Mouse (Mus musculus): ENCODE measurements at regions not wholly inside any gene's neighbourhood (a gene's known extent, or its start where the extent isn't known, plus 50 kb on each side); places are given as distances from the start of the nearest gene placed in this dataset.
"Not testable (repeated sequence)": the region's sequence is repeated elsewhere in the genome, so short reads cannot be mapped to it uniquely, and the experiment has no call there.

- DNase-seq: no peak
These were observed 131.1 kb upstream of the Nabp1 start for GRCm38 (mm10) chr1:51609295-51609694.

GRCm38 (mm10) chr1:51607437-51607855 lies 129.2 kb upstream of the Nabp1 start:
- DNase-seq: peak; percentile 47
- intact Hi-C loops (cut with DNase I): loop anchor here (10.0 kb wide), 1 partner anchor 273 kb away; no protein-coding TSS in a partner anchor

More at GRCm38 (mm10) chr1:51609295-51609694, 131.1 kb upstream of the Nabp1 start:
- intact Hi-C loops (cut with DNase I): loop anchor here (10.0 kb wide), 1 partner anchor 274 kb away; no protein-coding TSS in a partner anchor

GRCm38 (mm10) chr1:51602071-51602470 lies 123.8 kb upstream of the Nabp1 start:
- DNase-seq: no peak
- intact Hi-C loops (cut with DNase I): loop anchor here (10.0 kb wide), 1 partner anchor 267 kb away; no protein-coding TSS in a partner anchor

DNA sequence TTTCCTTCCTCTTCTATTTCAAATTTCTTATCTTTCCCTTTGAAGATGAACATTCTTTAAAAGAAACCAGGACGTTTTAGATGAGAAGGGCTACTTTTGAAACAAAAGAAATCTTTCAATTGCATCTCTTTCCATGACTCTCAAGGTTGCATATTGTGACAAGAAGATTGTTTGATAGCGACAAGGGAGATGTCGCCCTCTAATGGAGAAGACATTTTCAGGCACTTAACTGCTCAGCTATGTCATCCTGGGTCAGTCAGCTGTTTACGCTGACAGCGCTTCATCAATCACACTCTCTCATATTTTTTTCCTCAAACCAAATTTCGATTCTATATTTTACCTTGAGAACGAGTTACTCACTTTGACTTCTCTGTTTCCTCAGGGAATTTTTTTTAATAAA lies 122.2 kb upstream of the Nabp1 start:
- no peak for DNase-seq
- intact Hi-C loops (cut with DNase I): loop anchor here (10.0 kb wide), 1 partner anchor 266 kb away; no protein-coding TSS in a partner anchor

- intact Hi-C loops (cut with DNase I): loop anchor here (5.0 to 10.0 kb wide), 3 partner anchors 120 to 635 kb away; partner anchors contain the start of gene Nabp1
- DNase-seq: peak; percentile 81
These were observed 119.0 kb upstream of the Nabp1 start for GRCm38 (mm10) chr1:51596935-51597820.

DNA sequence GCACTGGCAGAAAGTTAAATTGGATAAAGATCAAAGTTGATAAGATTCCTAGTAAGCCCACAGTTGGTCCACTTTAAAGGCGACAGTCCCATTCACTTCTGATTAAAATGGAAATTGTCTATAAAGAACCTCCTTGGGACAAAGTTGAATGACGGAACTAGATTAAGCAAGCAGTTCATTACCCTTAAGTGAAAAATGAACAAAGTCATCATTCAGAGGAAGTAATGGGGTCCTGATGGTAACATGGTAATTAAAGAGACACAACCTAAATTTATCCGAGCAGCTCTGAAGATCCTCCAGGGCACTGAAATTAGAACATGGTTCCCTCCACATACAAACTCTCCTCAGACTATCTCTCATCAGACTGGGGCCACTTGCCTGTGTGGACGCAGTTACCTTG lies 116.4 kb upstream of the Nabp1 start:
- intact Hi-C loops (cut with DNase I): loop anchor here (5.0 to 10.0 kb wide), 3 partner anchors 117 to 632 kb away; partner anchors contain the start of gene Nabp1
- no peak for DNase-seq

- no peak for DNase-seq
These were observed 115.6 kb upstream of the Nabp1 start for GRCm38 (mm10) chr1:51593621-51594441.

DNA sequence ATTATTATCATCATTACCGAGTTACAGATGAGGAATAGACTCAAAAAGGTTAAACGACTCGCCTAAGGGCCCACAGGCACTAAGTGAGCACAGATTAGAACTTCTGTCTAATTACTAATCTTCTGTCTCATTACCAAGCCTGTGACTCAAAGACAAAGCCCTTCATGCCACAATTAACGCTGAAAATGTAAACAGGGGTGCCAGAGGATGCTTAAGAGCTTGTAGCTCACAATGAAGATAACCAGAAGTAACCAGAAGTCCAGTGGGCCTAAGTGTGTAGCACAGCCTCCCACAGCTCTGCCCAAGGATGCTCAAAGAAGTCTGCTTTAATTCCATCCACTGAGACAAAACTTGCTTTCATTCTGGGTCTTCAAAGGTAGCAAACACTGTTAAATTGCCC lies 113.7 kb upstream of the Nabp1 start:
- intact Hi-C loops (cut with DNase I): loop anchor here (10.0 kb wide), 1 partner anchor 237 kb away; no protein-coding TSS in a partner anchor
- DNase-seq: no peak

More at GRCm38 (mm10) chr1:51593621-51594441, 115.6 kb upstream of the Nabp1 start:
- intact Hi-C loops (cut with DNase I): loop anchor here (10.0 kb wide), 1 partner anchor 239 kb away; no protein-coding TSS in a partner anchor

- DNase-seq: no peak
- intact Hi-C loops (cut with DNase I): loop anchor here (10.0 kb wide), 1 partner anchor 236 kb away; no protein-coding TSS in a partner anchor
These were observed 112.6 kb upstream of the Nabp1 start for GRCm38 (mm10) chr1:51590606-51591400.

DNA sequence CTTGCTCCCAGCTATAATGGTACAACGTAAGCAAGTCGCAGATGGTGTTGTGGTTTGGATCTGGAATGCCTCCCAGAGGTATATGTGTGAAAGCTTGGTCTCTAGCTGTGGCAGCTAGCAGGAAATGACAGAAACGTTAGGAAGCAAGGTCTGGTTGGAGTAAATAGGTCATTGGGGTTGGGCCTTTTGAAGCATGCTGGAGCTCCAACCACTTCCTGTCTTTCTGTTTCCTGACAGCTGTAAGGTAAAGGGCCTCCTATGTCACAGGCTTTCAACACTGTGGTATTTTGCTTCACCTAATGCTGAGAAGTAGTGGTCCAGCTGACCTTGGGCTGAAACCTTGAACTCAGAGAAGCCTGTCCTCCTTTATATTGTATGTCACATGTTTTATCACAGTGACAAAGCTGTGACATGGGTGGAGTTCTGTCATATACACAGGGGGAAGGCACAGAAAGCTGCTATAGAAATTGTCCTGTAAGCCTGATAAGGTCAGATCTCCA lies 106.8 kb upstream of the Nabp1 start:
- DNase-seq: no peak
- intact Hi-C loops (cut with DNase I): no loop called here

DNA sequence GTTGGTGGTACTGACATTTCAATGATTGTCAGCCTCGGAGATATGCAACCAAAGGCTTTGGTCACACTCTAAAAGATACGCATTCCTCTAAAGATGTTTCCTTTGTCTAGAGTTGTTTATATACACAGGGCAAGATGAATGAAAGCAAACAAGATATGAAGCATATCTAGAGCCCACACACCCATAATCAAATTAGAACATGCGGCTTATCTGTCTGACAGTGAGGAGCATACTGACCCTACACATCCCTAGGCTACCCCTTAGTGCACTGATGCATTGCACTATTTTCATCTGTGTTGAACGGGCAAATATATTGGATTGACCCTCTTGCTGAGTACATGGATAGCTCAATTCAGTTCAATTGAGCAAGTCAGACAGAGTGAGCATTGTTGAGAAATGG lies 105.6 kb upstream of the Nabp1 start:
- intact Hi-C loops (cut with DNase I): no loop called here
- no peak for DNase-seq

DNA sequence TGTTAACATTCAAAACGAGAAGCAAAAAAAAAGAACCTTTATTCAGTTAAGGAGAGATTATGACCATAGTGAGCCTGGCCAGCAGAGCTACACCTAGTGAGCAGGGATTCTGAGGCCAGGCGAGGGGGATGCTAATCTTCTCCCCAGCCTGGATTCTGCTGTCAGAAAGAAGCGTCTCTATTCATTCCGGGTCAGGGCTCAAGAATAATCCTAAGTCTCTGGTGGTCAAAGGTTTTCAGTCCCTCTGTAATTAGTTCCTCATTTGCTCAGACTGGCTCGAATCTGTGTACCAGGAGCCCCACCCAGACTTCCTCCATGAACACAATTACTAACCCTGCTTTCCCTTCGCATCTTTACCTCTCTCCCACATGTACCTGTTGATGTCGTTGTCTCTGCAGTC lies 101.8 kb upstream of the Nabp1 start:
- intact Hi-C loops (cut with DNase I): no loop called here
- no peak for DNase-seq

- DNase-seq: no peak
- intact Hi-C loops (cut with DNase I): no loop called here
These were observed 99.5 kb upstream of the Nabp1 start for GRCm38 (mm10) chr1:51577701-51578100.

DNA sequence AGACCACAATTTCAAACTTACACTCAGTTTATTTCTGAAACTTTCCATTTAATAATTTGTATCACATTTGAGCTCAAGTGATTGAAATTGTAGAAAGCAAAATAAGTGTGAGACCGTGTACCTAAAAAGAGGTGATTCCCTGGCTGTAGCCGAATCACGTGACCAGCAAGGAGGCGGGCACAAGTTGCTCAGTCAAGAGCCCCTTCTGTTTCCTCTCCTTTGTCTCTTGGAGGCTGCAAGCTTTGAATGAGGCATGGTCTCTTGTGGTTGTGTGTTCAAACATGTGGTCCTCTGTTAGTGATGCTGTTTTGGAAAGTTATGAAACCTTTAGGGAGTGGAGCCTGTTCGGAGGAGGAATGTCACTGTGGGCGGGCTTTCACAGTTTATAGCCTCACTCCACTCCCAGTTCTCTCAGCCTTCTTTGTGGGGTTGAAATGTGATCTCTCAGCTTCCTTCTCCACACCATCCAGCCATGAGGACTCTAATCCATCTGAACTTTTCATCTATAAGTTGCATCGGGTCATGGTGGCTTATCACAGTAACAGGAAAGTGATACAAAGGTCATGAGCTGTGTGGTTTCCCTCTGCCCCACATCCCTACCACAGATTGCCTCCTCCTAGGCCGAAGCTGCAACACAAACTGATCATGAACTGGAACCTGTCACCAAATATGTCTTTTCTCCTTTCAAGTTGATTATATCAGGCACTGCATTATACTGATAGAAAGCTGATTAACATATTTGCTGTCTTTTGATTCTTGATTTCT lies 94.3 kb upstream of the Nabp1 start:
- intact Hi-C loops (cut with DNase I): no loop called here
- no peak for DNase-seq

GRCm38 (mm10) chr1:51569625-51570024 lies 91.4 kb upstream of the Nabp1 start:
- DNase-seq: no peak
- intact Hi-C loops (cut with DNase I): no loop called here

DNA sequence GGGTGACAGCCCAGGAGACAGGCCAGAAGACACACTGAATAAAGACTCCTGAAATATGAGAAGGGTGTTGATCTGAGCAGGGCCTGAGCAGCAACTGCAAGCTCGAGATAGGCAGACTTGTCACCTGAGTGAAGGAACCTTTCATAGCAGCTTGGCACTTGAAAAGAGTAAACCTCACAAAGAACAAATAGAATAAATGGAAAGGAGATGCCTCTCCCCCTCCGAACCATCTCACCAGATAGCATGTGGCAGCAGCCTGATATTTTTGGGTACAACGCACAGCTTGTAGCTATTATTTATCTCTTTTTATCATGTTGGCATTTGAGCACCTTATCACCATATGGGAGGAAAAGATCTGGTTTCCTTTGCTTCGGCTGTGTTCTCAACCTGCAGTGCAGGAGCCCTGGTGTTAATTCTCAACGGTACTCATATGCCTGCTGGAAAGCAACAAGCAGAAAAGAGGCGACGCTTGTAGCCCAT lies 88.0 kb upstream of the Nabp1 start:
- intact Hi-C loops (cut with DNase I): no loop called here
- DNase-seq: no peak

DNA sequence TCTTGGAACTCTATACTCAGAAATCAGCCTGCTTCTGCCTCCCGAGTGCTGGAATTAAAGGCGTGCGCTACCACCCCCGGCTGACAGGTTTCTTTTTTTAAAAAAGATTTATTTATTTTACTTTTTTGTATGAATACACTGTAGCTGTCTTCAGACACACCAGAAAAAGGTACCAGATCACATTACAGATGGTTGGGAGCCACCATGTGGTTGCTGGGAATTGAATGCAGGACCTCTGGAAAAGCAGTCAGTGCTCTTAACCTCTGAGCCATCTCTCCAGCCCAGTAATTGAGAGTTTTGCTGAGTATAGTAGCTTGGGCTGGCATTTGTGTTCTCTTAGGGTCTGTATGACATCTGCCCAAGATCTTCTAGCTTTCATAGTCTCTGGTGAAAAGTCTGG lies 78.4 kb upstream of the Nabp1 start:
- DNase-seq; intact Hi-C loops (cut with DNase I): not testable (repeated sequence)

GRCm38 (mm10) chr1:51553738-51554137 lies 75.5 kb upstream of the Nabp1 start:
- intact Hi-C loops (cut with DNase I): no loop called here
- DNase-seq: no peak

DNA sequence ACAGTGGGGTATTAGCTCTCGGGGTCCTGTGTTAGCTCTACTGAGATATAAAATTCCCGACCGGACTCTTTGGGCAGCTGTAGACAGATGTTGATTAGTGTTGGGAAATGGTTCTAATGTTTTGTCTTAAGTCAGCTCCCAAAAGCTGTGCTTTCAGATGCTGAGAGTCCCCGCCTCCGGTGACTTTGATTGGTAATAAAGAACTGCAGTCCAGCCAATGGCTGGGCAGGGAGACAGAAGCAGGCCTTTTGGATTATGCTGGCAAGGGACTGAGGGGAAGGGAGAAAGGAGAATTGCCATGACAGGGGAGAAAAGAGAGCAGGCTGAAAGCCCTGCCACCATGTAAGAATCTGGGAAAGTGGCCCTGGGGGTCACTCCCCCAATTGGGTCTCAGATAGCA lies 73.4 kb upstream of the Nabp1 start:
- intact Hi-C loops (cut with DNase I): no loop called here
- DNase-seq: no peak

Measured in left cerebral cortex, postnatal 4 days (tissue).